Comparison of ENCODE assay signal across 18 mouse cellular contexts in genomic region chr1:7823969-7824368, GRCm38 (mm10).
DNase-seq lines count a peak whose midpoint lies in the region; ATAC-seq lines count a peak whose summit lies in the region.
"Had no signal": no experiment of that assay in that cellular context is flagged by ENCODE, and none has a peak within 500 bp of the region (broad histone marks: within the 10 kb centered on the region; RNA-seq: fewer than 3 reads in every experiment).

No protein-coding gene starts in this region.

- 0 out of 2 replicates have a peak, but pooled peaks have one; percentile 60 for ATAC-seq in common myeloid progenitor, adult 5-6 weeks (replicated peaks; ENCODE audit: low read depth, poor library complexity, severe bottlenecking)
- peak; percentile 96 for ATAC-seq in megakaryocyte, adult 5-6 weeks (ENCODE audit: poor library complexity, severe bottlenecking)
- ATAC-seq: activated CD4-positive, CD25-positive, alpha-beta regulatory T cell, adult 4 months; forebrain, embryonic 13.5 days; forebrain, embryonic 15.5 days; forebrain, postnatal 0 days; Patski had no signal

- DNase-seq in cerebellum, adult 18-20 months: no peak
- no peak for DNase-seq in gastrocnemius, adult 18-20 months (ENCODE audit: low spot score)
- no peak for DNase-seq in urinary bladder, postnatal 14 days (ENCODE audit: low spot score)
- DNase-seq: adrenal gland, adult 8-10 months; adrenal gland, postnatal 14 days; adrenal gland, postnatal 36 days; cerebellum, adult 11-12 months; cerebellum, adult 8-10 months; cerebellum, adult 9-11 months; cerebellum, postnatal 14 days; cerebellum, postnatal 36 days; forebrain, postnatal 0 days had no signal
